Mouse (Mus musculus): ENCODE measurements around the gene Gm35134. TPM values are rescaled to one million over a fixed set of nuclear protein-coding genes. Genes with fewer than 3 reads are reported as not detected.
"Not testable (repeated sequence)": the region's sequence is repeated elsewhere in the genome, so short reads cannot be mapped to it uniquely, and the experiment has no call there.

Gm35134 gene
- polyA plus RNA-seq (2012; rRNA removed) = not detected in 2 replicates

- DNase-seq (ENCODE audit: low spot score) = not testable (repeated sequence)
These were observed at the start of gene Gm35134 for GRCm38 (mm10) chrY:19112707-19113106. Gm35134 (plus strand) TSS chrY:19113007.
